Mouse (Mus musculus) 3T3-L1 (cell line): ENCODE data around the gene Nlrc4.
A peak's percentile ranks its signal among the peaks of the same experiment; 100 is the strongest.
"Not testable (repeated sequence)": the region's sequence is repeated elsewhere in the genome, so short reads cannot be mapped to it uniquely, and the experiment has no call there.

Experiments used
- DNase-seq: peaks from one replicate; pipeline ENCODE4 v3.0.0-alpha.2; 2015; ENCODE audit warnings: low read depth, low spot score

The Nlrc4 gene

GRCm38 (mm10) chr17:74458711-74459408 lies at the start of gene Nlrc4:
Gene Nlrc4 (minus strand): TSS chr17:74459142.
- no peak for DNase-seq

- DNase-seq, result no peak
Observed at GRCm38 (mm10) chr17:74508600-74508999, 49.7 kb upstream of the Nlrc4 start.

DNA sequence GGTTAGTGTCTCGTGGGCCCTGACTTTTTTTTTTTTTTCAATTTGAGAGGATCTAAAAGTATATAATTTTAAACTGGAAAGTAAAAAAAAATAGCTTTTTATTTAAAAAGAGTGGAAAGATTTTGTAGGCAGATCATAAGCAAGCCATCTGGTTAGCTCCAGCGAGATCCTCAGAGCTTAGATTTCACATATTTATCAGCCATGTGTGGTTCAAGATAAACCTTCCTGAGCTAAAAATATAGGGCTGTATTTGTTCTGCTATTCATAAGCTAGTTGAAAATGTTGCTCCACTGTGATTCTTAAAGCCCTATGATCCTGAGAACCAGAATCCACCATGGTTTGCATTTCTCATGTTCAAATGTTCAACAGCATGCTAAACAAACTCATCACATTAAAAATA lies 49.0 kb upstream of the Nlrc4 start:
- no peak for DNase-seq

DNA sequence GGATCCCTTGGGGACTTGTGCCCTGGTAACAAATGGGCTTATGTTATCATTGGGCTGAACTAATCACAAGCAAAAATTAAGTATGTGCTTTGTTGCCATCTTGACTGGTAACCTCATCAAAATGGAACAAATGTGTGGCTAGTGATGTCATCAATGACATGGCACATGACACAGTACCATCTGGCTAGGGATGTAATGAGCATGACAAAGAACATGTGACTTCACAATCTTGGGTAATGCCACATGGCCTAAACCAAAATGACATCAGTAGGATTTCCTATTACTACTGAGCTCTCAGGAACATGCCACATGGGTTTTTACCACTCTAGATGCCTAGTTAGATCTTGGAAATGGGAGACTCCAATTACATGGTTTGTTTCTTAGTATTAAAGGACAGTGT lies 42.1 kb upstream of the Nlrc4 start:
- no peak for DNase-seq

- no peak for DNase-seq
Observed at GRCm38 (mm10) chr17:74500204-74500603, 41.3 kb upstream of the Nlrc4 start.

- DNase-seq, result no peak
Observed at GRCm38 (mm10) chr17:74491565-74491964, 32.6 kb upstream of the Nlrc4 start.

- peak; percentile 37 for DNase-seq
Observed at GRCm38 (mm10) chr17:74489901-74490220, 30.9 kb upstream of the Nlrc4 start.

DNA sequence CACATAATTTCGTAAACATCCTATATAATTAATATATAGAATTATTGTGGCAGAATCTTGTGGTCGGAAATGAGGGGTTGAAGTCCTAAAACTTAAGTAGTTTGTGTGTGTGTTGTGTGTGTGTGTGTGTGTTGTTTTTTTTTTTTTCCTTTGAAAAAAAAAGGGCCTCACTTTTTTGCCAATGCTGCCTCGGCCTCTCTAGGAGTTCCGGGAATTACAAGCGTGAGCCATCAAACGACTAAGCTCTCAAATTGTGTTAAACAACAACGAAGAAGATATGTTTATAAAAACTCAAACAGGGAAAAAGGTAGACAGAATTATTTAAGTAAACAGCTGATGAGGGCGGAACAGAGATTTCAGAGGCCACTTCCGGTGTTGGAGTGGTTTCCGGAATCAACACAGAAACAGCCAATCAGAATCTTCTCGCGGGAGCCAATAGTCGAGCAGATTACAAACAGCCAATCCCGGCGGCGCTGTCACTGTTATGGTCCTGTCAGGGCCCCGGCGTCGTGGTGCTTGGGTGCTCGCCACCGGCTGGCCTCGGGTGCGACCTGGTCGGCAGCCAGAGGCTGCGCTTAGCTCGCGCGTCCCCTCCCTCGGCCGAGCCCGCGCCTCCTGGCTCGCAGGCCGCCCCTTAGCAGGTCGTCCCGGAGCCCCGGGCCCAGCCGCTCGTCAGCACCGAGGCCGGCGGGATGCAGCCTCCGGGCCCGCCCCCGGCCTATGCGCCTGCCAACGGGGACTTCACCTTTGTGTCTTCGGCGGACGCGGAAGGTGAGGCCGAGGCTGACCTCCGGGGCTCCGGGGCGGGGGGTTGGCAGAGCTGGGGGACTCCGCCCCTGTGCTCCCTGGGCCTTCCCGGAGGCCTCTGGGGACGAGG lies 30.3 kb upstream of the Nlrc4 start, which contains the start of gene Yipf4:
Gene Yipf4 (plus strand): TSS at position 470 of the 877 bp plus-strand sequence.
- peak; percentile 99 for DNase-seq

DNA sequence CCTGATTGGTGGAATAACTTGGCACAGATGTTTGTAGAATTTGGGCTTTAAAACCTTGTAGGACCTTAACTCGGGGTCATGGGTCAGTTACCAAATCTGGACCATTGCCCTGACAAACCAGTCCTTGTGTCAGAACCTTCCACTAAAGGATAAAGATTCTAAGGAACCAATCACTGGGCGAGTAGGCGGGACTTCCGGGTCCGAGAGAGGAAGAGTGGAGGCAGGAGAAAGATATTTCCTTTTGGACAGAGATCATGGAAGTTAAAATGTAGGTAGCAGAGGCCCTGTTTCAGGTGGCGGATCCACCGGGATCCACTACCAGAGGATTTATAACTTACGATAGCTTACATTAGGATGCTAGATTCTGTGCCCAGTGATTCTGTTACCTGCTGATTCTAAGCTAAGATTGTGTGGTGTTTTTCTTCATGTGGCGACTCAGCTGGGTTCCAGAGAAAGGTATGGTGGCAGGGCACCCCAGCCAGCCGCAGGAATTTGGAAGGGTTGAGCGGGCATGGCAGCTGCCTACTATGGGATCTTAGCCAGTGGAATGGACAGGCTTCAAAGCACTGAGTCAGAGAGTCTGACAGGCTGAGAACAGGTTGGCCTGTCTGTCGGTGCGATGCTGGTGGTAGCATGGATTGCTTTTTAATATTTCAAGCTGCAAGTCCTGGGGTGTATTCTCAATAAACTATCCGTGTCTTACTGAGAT lies 21.6 kb upstream of the Nlrc4 start:
- DNase-seq, result no peak

- DNase-seq, result not testable (repeated sequence)
Observed at GRCm38 (mm10) chr17:74470133-74470532, 11.2 kb upstream of the Nlrc4 start.

GRCm38 (mm10) chr17:74467981-74468380 lies 9.0 kb upstream of the Nlrc4 start:
- DNase-seq, result not testable (repeated sequence)

DNA sequence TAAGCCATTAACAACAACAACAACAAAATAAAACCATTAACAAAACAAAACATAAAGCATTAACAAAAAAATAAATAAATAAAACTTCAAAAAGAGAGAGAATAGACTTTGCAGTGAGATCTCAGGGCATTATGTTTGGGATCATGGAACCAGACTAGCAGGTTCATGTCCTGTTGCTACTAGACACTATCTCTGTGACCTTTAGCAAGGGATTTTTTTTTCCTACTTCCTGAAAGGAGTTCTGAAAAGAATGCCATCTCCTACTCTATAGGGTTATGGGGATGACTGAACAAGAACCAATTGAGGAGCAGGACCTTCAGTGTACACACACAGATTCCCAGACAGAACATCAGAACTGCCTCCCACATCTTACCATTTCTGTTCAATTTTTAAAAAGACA lies 4.6 kb upstream of the Nlrc4 start:
- no peak for DNase-seq

DNA sequence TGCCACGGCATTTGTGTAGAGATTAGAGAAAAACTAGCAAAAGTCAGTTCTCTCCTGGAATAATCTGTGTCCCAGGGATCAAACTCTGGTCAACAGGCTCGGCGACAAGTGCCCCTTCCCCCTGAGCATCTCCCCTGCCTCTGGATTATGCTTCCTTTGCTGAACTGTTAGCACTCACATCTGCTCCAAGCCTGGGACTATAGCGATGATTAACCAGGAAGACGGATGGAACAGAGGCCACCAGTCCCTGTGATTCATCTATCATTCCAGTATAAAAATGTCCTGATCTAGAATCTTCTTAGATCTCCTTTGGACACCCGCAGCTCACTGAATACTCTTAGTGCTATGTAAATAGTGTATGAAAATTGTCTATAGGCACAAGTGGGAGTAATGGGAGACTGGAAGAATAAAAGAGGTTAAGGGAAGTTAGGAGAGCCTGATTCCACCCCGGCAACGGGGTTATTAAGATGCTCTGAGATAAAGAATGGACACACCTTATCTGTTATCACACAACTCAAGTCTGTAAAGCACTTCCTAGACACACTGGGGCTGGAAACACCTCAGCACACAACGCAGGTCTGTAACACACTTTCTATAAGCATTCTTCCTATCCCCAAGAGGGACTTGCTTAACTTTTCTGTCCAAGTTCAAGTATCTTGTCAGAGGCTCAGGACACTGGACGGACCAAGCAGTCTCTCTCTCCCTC lies 817 bp downstream of the Nlrc4 start:
- no peak for DNase-seq

- DNase-seq, result no peak
Observed at GRCm38 (mm10) chr17:74456825-74457224, 2.1 kb downstream of the Nlrc4 start.

GRCm38 (mm10) chr17:74455426-74455825 lies 3.5 kb downstream of the Nlrc4 start:
- no peak for DNase-seq

GRCm38 (mm10) chr17:74454660-74455059 lies 4.3 kb downstream of the Nlrc4 start:
- DNase-seq, result no peak

GRCm38 (mm10) chr17:74453928-74454327 lies 5.0 kb downstream of the Nlrc4 start:
- no peak for DNase-seq

DNA sequence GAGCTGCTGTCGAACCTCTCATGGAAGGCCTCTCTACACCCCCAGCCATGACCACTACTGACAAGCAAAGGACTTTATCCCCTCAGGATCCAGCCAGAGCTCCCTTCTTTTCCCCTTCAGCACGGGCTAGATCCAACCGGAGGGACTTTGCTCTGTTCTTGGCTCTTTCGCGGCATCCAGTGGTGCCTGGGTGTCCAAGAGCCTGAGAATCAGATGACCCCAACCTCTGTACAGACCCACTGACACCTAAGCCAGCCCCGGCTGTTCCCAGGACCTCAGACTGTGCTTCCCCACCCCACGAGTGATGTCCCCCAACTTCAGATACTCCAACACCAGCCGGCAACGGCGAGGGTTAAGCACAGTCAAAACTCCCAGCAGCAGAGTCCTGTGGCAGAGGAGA lies 9.2 kb downstream of the Nlrc4 start:
- no peak for DNase-seq

- DNase-seq, result no peak
Observed at GRCm38 (mm10) chr17:74440486-74440885, 18.5 kb downstream of the Nlrc4 start.

DNA sequence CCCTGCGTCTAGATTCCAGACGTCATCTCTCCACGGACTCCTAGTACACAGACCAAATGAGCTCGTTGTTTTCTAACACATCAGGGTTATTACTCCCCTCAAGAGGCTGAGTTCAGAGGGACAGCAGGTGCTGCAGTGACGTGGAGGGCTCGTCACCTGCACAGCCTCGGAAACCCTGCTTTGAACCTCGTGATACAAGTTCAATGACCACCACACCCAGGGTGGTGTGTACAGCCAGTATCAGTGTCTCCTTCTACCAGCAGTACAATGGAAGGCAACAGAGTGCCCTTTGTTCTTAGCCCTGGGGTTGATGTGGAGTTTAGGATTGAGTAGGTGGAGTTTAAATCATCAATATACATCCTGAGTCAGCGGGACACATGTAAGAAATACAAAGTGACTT lies 21.2 kb downstream of the Nlrc4 start:
- no peak for DNase-seq

DNA sequence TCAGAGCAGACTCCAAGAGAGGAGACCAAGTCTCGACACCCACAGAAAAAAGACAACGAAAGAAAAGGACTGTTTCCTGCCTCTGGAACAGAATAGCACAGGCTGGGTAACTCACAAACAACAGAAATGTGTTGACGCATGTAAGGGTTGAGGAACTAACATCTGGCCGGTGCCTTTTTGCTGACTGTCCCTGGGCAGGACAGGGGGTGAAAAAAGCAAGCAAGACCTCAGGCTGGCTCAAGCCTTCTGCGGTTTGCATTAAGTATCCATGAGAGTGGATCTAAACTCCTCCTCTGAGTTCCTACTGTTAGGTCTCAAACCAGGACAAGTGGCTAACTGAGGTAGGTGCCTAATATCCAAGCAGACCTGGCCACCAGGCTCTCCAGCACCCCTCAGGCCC lies 26.3 kb downstream of the Nlrc4 start:
- DNase-seq, result no peak

GRCm38 (mm10) chr17:74431481-74431880 lies 27.5 kb downstream of the Nlrc4 start:
- no peak for DNase-seq
